Mouse (Mus musculus) stomach, postnatal 0 days (tissue): ENCODE results near the gene Qdpr.

Source experiments
- CTCF ChIP-seq: IDR thresholded peaks from 2 replicates; pipeline ENCODE4 v1.5.1; 2016; ENCODE audit warnings: antibody characterized with exemption, low read depth, mild to moderate bottlenecking, moderate library complexity
- EP300 ChIP-seq: optimal IDR thresholded peaks from 2 replicates; pipeline ENCODE3; 2016; ENCODE audit warnings: antibody characterized with exemption

GRCm38 (mm10) chr5:45495429-45495975 is 45.5 kb upstream of the Qdpr start:
- TF ChIP-seq CTCF, result no peak
- TF ChIP-seq EP300, result no peak
